Mouse (Mus musculus): Measurements from ENCODE around the gene Dzip3.

DNA sequence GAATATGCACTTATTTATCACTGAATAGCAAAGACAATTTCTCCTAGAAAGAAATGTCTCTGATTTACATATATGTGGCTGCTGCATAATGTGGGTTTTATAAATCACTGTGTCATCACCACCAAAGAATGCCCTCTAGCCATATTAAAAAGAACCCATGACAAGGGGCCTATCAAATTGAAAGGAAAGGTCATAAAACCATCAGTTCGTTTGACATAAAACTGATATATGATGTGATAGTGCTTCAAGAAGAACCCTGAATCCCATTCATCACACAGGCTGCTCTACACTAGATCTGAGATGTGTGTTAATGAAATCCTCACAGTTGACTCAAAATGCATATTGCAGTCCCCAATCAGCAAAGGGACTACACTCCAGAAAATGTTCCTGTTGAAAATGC, 94.1 kb downstream of the Dzip3 start:
- TF ChIP-seq CTCF (IDR thresholded peaks at IDR 0.05; ENCODE audit: control insufficient read depth, insufficient read depth, insufficient read length) (no peak), MYOD1 (IDR thresholded peaks at IDR 0.05; ENCODE audit: control insufficient read depth, insufficient read length, low read depth) (no peak), USF1 (IDR thresholded peaks at IDR 0.05; ENCODE audit: low read depth) (no peak), MAX (IDR thresholded peaks at IDR 0.05) (no peak), MYOG (IDR thresholded peaks at IDR 0.05; ENCODE audit: control insufficient read depth, extremely low read depth, insufficient read length) (no peak)

Measured in C2C12 (cell line).